Mouse (Mus musculus) granulocyte monocyte progenitor cell, adult 5-6 weeks (primary cell): Measurements from ENCODE around the gene Uimc1. TPM values are rescaled to one million over a fixed set of nuclear protein-coding genes. Genes with fewer than 3 reads are reported as not detected.
"Not testable (repeated sequence)": the region's sequence is repeated elsewhere in the genome, so short reads cannot be mapped to it uniquely, and the experiment has no call there.

ENCODE experiments used
- ATAC-seq: replicated peaks from 2 replicates; pipeline ENCODE4 v1.8.0; 2016; ENCODE audit warnings: mild to moderate bottlenecking, moderate TSS enrichment, inconsistent platforms; ENCODE audit not compliant: poor library complexity, severe bottlenecking
- total RNA-seq, 2 experiments: library from RNA; stranded (forward) in 1 of 2; stranded (reverse) in 1 of 2; fragments of 200-712, 200-1000 nt in 1 of 2; fragments of >200 nt in 1 of 2; fragmentation: Nextera tagmentation in 1 of 2; gene quantifications; 2 replicates each; pipeline ENCODE4 v1.2.3; 2014 to 2017

The Uimc1 gene
- total RNA-seq (2014; fragmentation: Nextera tagmentation) (40.7 and 43.8 TPM in 2 replicates), total RNA-seq (2017) (60.8 and 64.3 TPM in 2 replicates)

GRCm38 (mm10) chr13:55099726-55100478 is at the start of gene Uimc1:
TSS of gene Uimc1 (minus strand) at chr13:55100300.
- peak; percentile 88 for ATAC-seq

GRCm38 (mm10) chr13:55140271-55140670 is 40.2 kb upstream of the Uimc1 start:
- no peak for ATAC-seq

DNA sequence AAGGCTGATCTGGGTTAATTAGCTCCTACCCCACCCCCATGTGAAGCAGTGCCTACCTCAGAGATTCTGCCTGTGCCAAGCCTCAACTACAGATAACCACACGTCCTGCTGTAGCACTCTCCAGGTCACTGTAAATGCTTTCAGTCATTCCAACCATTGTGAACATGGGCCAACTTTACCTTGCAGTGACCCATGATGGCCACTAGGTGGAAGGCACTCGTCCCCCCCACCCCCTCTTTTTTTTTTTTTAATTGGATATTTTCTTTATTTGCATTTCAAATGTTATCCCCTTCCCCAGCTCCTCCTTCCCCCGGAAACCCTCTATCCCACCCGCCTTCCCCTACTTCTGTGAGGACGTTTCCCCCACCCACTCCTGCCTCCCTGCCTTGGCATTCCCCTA is 35.3 kb upstream of the Uimc1 start:
- ATAC-seq, result no peak

DNA sequence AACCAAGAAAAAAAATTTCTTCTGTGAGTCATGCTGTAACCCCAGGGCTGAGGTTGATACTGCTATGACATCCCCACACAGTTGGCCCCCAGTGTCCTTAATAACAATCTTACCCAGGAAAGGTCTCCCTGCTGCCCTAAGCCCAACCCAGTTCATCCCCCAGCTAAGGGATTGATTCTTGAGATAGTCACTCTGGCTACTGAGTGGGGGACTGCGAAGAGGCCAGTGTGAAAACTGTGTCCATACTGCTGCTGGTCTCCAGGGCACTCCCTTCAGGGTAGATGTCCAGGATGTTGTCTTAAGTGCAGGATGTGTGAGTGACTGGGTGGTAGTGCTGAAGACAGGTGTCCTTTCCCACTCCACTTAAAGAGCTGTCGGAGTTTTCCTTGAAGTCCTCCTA is 33.3 kb upstream of the Uimc1 start, which contains the start of gene Gm17617:
Gene Gm17617 (minus strand): TSS at position 101 of the 400 bp plus-strand sequence.
- no peak for ATAC-seq

- ATAC-seq, result peak; percentile 98
Measured at GRCm38 (mm10) chr13:55124903-55125302, 24.8 kb upstream of the Uimc1 start.

DNA sequence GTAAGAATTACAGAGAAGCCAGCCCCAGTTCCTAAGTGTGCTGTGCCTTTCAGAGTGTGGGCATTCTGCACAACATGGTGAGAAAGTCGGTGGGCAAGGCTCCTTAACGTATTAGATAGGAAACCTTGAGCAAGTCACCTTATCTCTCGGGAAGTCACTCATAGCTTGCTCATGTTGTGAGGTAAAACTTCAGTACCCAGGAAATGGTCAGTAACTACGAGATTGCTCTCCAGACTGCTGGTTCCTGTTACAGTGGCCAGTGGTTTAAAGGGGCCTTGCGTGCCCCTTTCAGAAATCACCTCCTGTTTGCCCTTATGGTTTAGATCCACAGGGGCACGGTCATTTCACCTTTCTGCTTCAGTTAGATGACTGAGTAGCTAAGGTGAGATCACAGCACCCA is 14.3 kb upstream of the Uimc1 start:
- no peak for ATAC-seq

- ATAC-seq, result no peak
Measured at GRCm38 (mm10) chr13:55107694-55108093, 7.6 kb upstream of the Uimc1 start.

DNA sequence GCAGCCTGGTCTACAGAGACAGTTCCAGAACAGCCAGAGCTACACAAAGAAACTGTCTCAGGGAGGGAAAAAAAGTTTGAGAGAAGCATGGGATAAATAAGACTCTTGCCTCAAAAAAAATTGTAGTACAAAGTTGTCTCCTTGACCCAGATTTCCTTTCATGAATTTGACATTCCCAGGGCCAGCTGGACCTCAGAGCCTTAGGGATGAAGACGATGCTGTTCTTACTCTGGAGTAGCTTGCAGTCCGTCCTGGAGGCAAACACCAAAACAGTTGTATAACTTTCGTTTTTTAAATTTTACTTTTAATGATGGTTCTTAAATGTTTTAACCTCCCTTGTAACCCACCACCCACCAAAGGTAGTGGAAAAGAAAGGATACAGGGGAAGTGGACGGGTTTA is 7.0 kb upstream of the Uimc1 start:
- no peak for ATAC-seq

GRCm38 (mm10) chr13:55105953-55106691 is 6.0 kb upstream of the Uimc1 start:
- ATAC-seq, result no peak

- peak; percentile 95 for ATAC-seq
Measured at GRCm38 (mm10) chr13:55105045-55105952, 5.2 kb upstream of the Uimc1 start, which contains the start of gene Zfp346. TSS of gene Zfp346 (plus strand) at chr13:55105311.

- no peak for ATAC-seq
Measured at GRCm38 (mm10) chr13:55103351-55103750, 3.3 kb upstream of the Uimc1 start.

- ATAC-seq, result no peak
Measured at GRCm38 (mm10) chr13:55102366-55102765, 2.3 kb upstream of the Uimc1 start.

GRCm38 (mm10) chr13:55101627-55102026 is 1.5 kb upstream of the Uimc1 start:
- no peak for ATAC-seq

DNA sequence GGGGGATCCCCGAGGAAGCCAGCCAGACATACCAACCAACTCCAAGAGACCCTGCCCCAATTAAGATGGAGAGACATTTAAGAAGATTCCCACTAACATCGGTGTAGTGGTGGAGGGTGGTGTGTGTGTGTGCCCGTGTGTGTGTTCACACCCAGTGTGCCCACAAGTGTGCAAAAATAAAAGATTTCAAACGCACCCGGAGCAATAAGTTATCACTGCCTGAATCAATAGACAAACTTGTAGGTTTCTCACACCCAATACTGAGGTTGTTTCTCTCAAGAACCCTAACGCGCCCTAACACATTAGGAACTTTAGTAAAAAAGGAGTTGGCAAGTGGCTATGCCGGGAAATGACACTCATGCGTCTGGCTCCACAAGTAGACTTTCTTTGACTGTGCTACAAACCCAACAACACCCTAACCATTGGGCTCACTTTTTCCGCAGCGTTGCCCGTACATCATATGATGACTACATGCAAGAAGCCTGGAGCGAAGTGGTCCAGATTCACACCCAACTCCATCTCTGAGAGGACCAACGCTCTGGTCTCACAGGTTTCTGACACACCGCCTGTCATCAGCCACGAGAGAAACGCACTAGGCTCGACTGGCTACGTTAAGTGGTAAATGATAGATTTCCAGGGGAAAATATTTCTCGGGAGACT is 904 bp downstream of the Uimc1 start:
- ATAC-seq, result no peak

- ATAC-seq, result not testable (repeated sequence)
Measured at GRCm38 (mm10) chr13:55097841-55098240, 2.3 kb downstream of the Uimc1 start.

- ATAC-seq, result no peak
Measured at GRCm38 (mm10) chr13:55092588-55092987, 7.5 kb downstream of the Uimc1 start.

- ATAC-seq, result no peak
Measured at GRCm38 (mm10) chr13:55075597-55075996, 24.5 kb downstream of the Uimc1 start.

DNA sequence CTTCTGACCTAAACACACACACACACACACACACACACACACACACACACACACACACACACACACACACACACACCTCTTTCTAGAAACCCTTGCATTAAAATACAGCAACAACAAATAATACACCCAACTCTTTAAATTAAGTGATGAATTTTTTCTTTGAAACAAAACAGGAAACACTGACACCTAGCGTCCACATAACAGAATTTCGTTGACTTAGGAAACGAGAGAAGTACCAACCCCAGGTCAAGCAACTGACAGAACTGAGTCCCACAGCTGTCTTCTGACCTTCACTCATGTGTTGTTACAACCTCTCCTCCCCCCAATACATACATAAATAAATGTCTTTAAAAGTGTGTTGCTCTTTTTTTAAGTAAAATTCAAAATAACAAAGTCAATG is 28.8 kb downstream of the Uimc1 start:
- no peak for ATAC-seq

DNA sequence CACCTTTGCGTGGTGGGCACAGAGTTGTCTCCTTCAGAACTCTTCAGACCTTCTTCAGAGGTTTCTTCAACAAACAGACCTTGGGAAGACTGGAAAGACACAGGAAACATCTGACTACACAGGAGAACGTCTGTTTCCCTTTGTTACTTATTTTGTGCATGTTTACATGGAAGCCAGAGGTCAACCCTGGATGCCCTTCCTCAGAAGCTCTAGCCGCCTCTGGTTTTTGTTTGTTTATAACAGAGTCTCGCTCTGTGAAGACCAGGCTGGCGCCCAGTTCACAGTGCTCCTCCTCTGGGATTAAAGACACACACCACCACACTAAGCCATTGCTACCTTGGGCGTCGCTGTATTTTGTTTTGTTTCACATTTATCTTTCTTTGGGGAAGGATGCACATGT is 30.4 kb downstream of the Uimc1 start:
- no peak for ATAC-seq

DNA sequence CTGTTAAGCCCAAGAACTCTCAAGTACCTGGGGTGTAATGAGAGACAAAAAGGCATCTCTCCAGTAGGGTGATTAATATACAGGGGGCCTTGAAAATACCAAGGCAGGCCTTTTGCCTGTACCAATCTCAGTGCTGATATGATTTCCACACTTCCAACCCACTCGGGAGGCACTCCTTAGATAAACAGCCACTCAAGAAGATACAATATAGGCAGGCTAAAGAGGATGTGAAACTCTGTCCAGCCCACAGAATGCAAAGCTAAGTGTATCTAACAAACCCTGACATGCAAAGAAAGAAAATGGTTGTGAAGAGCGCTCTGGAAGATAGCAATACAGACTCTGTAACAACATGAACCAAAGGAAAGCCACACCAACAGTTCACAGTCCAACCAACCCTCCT is 36.8 kb downstream of the Uimc1 start:
- peak; percentile 79 for ATAC-seq
